Mouse (Mus musculus) lung, postnatal 0 days (tissue): ENCODE measurements around the gene Rngtt.

Experiments used
- CTCF ChIP-seq: IDR thresholded peaks from 2 replicates; pipeline ENCODE4 v1.5.1; 2016; ENCODE audit warnings: antibody characterized with exemption, mild to moderate bottlenecking
- EP300 ChIP-seq: IDR thresholded peaks from 2 replicates; pipeline ENCODE4 v1.6.1; 2016; ENCODE audit warnings: antibody characterized with exemption, mild to moderate bottlenecking, control low read depth

DNA sequence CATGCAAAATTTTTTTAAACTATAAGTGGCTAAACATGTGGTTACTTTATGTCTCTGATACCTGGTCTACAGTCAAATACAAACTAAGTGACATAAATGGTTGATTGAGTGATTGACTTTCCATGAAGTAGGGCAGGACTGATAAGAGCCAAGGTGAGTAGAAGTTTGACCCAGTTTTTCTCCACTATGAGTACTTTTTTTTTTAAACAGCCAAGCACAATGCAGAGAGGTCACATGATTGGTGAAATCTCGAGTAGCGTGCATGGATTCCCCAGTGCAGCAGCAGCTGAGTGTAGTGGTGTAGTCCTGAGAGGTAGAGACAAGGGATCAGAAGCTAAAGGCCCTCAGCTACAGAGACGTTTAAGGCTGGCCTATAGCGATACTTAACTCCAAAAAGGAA, 118.7 kb downstream of the Rngtt start:
- TF ChIP-seq CTCF: no peak
- no peak for TF ChIP-seq EP300
